Mouse (Mus musculus) embryo, embryonic 10 days (tissue): Measurements from ENCODE around the gene Ptpn9.
A peak's percentile ranks its signal among the peaks of the same experiment; 100 is the strongest.
"Not testable (repeated sequence)": the region's sequence is repeated elsewhere in the genome, so short reads cannot be mapped to it uniquely, and the experiment has no call there.

Source experiments
- DNase-seq: peaks from one replicate; pipeline ENCODE4 v3.0.0-alpha.2; 2015; ENCODE audit warnings: low spot score

The Ptpn9 gene

DNA sequence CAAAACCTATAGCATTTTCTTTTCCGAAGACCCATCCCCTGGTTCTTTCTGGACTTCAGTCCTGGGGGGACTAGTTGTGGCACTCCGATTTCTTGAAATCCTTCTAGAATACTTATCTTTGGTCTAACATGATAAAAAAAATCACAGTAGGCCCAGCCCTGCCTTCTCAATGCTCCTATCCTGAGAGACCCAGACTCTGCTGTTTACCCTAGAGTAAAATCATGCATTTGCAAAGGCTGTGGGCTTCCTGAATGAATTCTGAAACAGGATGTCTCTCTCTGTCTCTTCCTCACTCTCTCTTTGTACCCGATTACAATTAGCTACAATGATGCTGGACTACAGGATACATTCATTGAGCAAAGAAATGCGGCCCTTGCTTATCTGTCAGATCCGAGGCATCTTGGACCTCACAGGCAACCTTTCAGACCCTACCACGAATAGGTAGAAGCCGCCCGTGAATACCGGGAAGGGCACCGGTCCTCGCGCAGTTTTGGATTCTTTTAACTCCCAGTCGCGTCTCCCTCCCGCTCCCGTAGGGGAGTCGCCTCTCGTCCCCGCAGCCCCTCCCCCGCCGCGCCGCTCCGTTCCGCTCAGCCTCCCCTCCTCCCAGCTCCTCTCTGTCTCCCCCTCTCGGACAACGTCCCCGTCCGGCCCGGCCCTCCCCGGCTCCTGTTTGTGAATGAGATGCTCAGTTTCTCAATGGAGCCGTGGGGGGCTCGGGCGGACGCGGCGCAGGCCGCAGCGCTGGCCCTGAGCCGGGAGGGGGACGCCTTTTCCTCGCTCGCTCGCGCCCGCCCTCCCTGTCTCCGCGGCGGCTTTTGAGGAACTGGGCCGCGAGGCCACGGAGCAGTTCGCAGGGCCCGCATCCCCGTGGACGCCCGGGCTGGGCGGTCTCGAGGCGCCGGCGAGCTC lies at the start of gene Ptpn9:
Gene Ptpn9 (plus strand): TSS at position 638 of the 912 bp plus-strand sequence.
- DNase-seq, result peak; percentile 89

GRCm38 (mm10) chr9:56947481-56947880 lies 47.2 kb upstream of the Ptpn9 start:
- DNase-seq, result peak; percentile 70

DNA sequence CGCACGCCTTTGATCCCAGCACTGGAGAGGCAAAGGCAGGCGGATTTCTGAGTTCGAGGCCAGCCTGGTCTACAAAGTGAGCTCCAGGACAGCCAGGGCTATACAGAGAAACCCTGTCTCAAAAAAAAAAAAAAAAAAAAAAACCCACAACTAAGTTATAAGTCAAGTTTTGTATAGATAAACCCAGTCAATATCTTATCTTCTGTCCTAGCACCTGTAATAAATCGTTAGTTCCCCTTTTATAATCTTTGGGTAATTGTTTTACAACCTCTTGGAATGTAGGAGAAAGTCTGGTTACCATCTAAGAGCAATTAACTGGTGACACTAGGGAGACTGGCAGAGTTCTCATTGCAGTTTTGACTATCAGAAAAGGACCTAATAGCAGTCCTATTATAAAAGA lies 46.0 kb upstream of the Ptpn9 start:
- DNase-seq, result not testable (repeated sequence)

GRCm38 (mm10) chr9:56949767-56950166 lies 45.0 kb upstream of the Ptpn9 start:
- no peak for DNase-seq

GRCm38 (mm10) chr9:56950414-56951400 lies 44.0 kb upstream of the Ptpn9 start, which contains the start of gene Snupn:
Gene Snupn (plus strand): TSS chr9:56950878.
- peak; percentile 100 for DNase-seq

DNA sequence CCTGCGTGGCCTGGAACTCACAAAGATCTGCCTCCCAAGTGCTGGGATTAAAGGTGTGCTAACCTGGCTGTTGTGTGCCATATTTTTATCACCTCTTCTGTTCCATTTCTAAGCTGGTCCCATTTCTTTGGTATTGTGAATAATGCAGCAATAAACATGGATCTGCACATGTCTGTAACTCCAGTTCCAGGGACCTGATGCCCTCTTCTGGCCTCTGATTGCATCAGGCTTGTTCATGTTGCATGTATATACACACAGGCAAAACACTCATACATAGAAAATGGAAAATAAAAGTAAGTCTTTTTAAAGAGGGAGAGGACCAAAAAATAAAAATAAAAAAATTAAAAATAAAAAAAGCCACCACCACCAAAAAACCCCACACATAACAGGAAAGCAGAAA lies 41.2 kb upstream of the Ptpn9 start:
- DNase-seq, result no peak

DNA sequence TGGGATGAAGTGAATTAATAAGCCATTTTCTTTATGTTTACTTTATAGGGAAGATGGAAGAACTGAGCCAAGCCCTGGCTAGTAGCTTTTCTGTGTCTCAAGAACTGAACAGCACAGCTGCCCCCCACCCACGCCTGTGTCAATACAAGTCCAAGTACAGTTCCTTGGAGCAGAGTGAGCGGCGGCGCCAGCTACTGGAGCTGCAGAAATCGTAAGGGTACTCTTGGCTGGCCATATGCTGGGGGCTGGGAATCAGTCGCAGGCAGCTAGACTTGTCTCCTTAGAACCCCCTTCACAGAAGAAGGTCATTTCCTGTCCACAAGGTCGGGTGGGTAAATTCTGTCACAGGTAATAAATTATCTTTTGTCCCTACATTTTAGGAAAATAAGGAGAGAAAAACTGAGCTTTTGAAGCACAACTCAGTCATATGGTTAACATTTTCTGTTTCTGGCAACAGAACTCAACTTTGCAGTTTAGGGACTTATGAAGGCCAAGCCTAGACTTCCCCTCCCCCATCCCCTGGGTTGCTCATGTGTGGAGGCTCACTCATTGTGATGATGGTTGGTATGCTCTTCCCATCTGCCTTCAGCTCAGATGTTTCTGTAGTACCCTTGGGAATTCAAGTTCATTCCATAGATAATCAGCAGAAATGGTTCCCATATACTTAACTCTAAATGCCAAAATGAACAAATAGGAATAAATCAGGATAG lies 37.6 kb upstream of the Ptpn9 start:
- DNase-seq, result no peak

DNA sequence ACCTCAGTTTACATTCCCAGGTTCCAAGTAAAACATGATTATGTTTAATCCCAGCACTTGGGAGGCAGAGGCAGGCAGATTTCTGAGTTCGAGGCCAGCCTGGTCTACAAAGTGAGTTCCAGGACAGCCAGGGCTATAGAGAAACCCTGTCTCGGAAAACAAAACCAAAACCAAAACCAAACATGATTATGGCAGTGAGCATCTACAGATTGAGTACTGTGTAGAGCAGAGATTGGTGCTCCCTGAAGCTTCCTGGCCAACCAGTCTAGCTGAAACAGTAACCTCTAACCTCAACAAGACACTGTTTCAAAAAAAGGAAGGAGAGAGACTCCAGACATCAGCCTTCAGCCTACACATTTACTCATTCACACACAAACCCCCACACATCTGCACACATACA lies 36.0 kb upstream of the Ptpn9 start:
- no peak for DNase-seq

DNA sequence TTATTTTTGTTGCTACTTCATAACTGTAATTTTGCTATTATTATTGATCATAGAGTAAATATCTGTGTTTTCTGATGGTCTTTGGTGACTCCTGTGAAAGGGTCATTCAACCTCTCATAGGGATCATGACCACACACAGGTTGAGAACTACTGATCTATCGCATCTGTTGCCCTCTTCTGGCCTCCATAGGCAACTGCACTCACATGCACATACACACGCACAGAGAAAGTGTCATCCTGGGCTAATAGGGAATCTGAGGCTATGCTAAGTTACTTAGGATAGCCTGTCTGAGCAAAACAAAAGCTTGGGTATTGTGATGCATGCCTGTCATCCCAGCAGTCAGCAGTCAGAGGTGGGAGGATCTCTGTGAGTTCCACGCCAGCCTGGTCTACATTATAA lies 33.1 kb upstream of the Ptpn9 start:
- DNase-seq, result no peak

GRCm38 (mm10) chr9:56970158-56970557 lies 24.6 kb upstream of the Ptpn9 start:
- no peak for DNase-seq

DNA sequence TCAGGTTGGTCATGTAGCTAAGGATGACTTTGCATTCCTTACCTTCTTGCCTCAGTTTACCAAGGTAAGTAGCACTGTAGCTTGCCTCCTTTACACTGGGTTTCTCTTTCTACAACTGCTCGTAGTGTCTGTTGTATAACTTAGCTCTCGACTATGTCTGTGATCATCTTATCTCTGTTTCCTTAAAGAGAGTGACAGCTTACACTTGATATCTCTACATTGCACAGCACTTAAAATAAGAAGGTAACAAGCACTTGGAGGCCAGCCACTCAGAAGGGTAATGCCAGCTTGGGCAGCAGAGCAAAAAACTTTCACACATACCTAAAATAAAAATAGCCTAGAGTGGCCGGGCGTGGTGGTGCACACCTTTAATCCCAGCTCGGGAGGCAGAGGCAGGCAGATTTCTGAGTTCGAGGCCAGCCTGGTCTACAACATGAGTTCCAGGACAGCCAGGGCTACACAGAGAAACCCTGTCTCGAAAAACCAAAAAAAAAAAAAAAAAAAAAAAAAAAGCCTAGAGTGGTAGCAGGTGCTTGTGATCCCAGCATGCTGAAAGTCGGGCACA lies 20.7 kb upstream of the Ptpn9 start:
- no peak for DNase-seq

DNA sequence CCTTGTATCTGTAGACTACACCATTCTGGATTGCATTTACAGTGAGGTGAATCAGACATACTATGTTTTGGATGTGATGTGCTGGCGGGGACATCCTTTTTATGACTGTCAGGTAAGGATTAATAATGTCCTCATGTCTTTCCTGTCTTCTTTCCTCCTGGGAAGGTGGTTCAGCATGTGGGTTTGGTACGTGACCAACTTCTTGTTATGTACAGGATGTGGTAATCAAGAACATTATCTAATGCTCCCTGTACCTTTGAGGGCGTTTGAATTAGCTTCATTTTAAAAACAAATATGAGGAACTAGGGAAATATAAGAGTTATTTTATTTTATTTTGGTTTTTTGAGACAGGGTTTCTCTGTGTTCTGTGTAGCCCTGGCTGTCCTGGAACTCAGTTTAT lies 19.5 kb upstream of the Ptpn9 start:
- DNase-seq, result no peak

- DNase-seq, result no peak
Measured at GRCm38 (mm10) chr9:56980186-56980585, 14.5 kb upstream of the Ptpn9 start.

- DNase-seq, result no peak
Measured at GRCm38 (mm10) chr9:56981502-56981901, 13.2 kb upstream of the Ptpn9 start.

DNA sequence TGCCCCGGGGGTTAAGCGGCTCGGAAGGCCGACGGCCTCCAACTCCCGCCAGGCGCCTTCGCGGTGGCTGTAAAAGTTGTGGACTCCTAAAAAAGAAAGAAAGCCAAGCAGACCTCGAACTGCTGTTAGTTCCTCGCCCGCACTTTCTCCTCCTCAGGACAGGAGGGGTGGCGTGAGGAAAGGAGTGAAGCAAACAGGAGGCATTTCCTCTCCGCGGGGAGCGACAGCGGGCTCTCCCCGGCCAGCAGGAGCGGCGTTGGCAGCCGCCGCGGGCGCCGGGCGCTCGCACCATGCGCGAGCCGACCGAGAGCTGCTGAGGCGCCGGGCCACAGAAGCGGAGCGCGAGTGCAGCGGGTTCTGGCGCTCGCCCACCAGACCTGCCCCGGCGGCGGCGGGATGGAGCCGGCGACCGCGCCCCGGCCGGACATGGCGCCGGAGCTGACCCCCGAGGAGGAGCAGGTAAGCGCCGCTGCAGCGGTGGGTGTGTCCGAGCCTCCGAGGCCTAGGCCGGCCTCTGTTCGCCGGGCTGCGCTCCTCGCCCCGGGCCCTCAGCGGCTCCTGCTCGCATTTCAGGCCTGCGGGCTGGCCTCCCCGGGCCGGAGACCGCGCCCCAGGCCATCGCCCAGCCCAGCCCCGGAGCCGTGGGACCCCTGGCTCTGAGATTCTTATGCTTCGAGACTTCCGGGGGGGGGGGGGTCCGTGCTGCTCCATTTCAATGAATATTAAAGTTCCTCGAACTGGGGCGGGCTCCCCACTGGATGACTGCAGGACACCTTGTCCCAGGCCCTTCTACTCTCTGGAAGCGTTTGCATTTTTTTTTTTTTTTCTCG lies 690 bp downstream of the Ptpn9 start:
- DNase-seq, result peak; percentile 70

GRCm38 (mm10) chr9:56996028-56996346 lies 1.3 kb downstream of the Ptpn9 start:
- DNase-seq, result peak; percentile 37

- not testable (repeated sequence) for DNase-seq
Measured at GRCm38 (mm10) chr9:56997206-56997605, 2.5 kb downstream of the Ptpn9 start.

- no peak for DNase-seq
Measured at GRCm38 (mm10) chr9:57003011-57003410, 8.3 kb downstream of the Ptpn9 start.

- DNase-seq, result no peak
Measured at GRCm38 (mm10) chr9:57012393-57012792, 17.7 kb downstream of the Ptpn9 start.

GRCm38 (mm10) chr9:57012895-57013294 lies 18.2 kb downstream of the Ptpn9 start:
- DNase-seq, result no peak

GRCm38 (mm10) chr9:57013756-57014155 lies 19.0 kb downstream of the Ptpn9 start:
- DNase-seq, result no peak
